Mouse (Mus musculus) G1E (cell line): ENCODE measurements around the gene Sp6.

Experiments
- CTCF ChIP-seq: IDR thresholded peaks from 2 replicates; pipeline ENCODE4 v1.5.1; 2012; ENCODE audit warnings: low read depth, low read length, inconsistent platforms, mixed read lengths
- GATA1 ChIP-seq: IDR thresholded peaks from 2 replicates; pipeline ENCODE4 v1.6.1; 2012; ENCODE audit warnings: borderline replicate concordance, low read length, inconsistent platforms, mixed read lengths
- GATA2 ChIP-seq: IDR thresholded peaks from 2 replicates; pipeline ENCODE4 v1.6.1; 2012; ENCODE audit warnings: low read depth, low read length, inconsistent platforms, borderline replicate concordance
- TAL1 ChIP-seq: conservative IDR thresholded peaks from 2 replicates; pipeline ENCODE4 v1.6.1; 2012; ENCODE audit warnings: low read depth, low read length, inconsistent platforms, mixed read lengths

DNA sequence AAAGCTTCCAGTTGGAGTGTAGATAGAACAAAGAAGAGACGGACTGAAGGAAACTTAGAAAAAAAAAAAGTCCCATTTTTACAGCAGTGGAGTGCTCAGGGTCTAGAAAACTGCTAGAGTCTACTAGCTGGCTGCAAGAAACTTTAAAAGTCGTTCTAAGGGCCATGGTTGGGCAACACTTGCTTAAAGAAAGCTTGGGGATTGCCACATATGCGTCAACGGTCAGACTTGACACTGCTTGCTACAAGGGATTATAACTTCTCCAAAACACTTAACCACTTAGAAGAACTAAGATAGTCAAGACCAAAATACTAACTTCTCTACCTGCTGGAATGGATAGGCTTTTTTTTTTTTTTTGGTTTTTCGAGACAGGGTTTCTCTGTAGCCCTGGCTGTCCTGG is 38.4 kb upstream of the Sp6 start:
- TF ChIP-seq CTCF (no peak), GATA2 (no peak), TAL1 (no peak), GATA1 (no peak)
